In the genomic region with DNA sequence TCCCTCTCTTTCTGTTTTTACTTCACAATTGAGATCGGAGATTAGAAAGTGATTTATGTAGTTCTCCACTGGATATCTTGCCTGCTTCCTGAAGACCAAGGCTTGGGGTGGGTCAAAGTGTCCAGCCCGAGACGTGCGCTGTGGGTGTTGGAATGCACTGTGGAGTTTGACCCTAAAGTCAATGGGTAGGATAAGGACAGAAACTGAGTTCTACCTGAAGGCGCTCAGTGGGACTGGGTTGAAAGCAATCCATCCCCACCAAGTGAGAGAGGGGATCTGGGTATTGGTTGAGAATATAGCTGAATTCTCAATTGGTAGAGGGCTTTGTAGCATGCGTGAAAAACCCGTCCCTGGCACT, we compare ENCODE assay signal across 1 mouse cellular context.
TF ChIP-seq lines count a peak whose summit lies in the region.

No protein-coding gene starts in this region.

TF ChIP-seq in MEL, 35 proteins besides CTCF, POLR2A, EP300 and RAD21 (continued from another document):
- TF ChIP-seq MEF2A (IDR thresholded peaks at IDR 0.05; ENCODE audit: extremely low read depth, insufficient replicate concordance, low read depth, low read length, poor library complexity, severe bottlenecking) (no peak), GATA1 (IDR thresholded peaks at IDR 0.05; ENCODE audit: low read depth, low read length) (no peak), MAZ (IDR thresholded peaks at IDR 0.05; ENCODE audit: low read depth, low read length) (no peak), POLR2AphosphoS5 (IDR thresholded peaks at IDR 0.05; ENCODE audit: borderline replicate concordance, low read depth, low read length) (no peak)
